Mouse (Mus musculus): ENCODE data around the gene Mrap. TPM values are rescaled to one million over a fixed set of nuclear protein-coding genes. Genes with fewer than 3 reads are reported as not detected.

The Mrap gene
- polyA plus RNA-seq, 1 experiment: 9.9 TPM

DNA sequence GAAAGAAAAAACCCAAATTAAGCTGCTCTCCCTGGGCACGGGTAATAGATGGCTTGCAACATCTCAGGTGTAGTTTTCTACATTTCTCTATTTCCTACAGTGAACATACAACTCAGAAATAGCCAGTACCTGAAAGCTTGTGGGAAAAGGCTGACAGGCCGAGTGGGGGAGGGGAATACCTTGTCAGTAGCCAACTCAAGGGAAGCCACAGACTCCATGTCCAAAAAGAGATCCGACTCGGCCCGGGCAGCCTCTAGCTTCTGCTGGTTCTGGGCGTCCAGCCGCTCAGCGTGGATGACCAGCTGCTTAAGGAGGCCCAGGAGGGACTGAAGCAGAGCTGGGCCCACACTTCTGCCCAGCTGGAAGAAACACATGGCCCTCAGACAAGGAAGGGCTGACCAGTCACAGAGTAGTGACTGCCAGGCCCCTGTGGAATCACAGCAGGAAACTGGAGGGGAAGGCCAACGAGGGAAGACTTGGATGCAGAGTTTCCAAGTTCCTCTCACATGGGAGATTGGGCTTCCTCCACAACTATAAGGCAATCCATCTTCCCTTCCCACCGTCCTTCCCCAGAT lies 38.0 kb downstream of the Mrap start:
- H3K4me1 ChIP-seq (ENCODE audit: control insufficient read depth, insufficient read depth, low read length): no peaks in the 10 kb centered on the region
- peaks cover 5% of the 10 kb centered on the region for H3K36me3 ChIP-seq (ENCODE audit: control insufficient read depth, insufficient read depth, low read length)
- TF ChIP-seq CTCF (IDR thresholded peaks at IDR 0.05; ENCODE audit: control insufficient read depth, insufficient read depth, insufficient replicate concordance, low read depth, low read length): no peak
- no peak for TF ChIP-seq POLR2A (IDR thresholded peaks at IDR 0.05; ENCODE audit: control insufficient read depth, low read depth, low read length)

DNA sequence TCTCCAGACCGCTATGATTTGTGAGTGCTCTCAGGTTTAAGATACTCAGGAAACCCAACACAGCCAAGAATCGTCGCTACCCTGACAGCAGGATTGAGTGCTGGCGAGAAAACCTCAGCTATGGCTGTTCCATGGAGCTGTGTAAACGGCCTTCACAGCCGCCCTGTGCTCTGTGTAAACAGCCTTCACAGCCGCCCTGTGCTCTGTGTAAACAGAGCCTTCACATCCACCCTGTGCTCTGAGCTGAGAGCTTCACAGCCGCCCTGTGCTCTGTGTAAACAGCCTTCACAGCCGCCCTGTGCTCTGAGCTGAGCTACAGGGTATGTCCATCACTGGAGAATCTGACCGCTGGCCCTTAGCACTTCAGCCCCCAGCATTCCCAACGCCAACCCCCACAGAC lies 41.8 kb downstream of the Mrap start:
- Histone ChIP-seq H3K36me3 (ENCODE audit: control insufficient read depth, insufficient read depth, low read length) (peaks cover 2% of the 10 kb centered on the region), H3K4me3 (ENCODE audit: control insufficient read depth, low read depth, low read length) (no peak overlapping the region), H3K27me3 (ENCODE audit: control insufficient read depth, insufficient read depth, low read length) (no peaks in the 10 kb centered on the region), H3K27ac (ENCODE audit: control insufficient read depth, insufficient read depth, low read depth, low read length) (no peak overlapping the region), H3K4me1 (ENCODE audit: control insufficient read depth, insufficient read depth, low read length) (no peaks in the 10 kb centered on the region)
- TF ChIP-seq POLR2A (IDR thresholded peaks at IDR 0.05; ENCODE audit: control insufficient read depth, low read depth, low read length): no peak

More for the DNA sequence above, 38.0 kb downstream of the Mrap start:
- H3K27me3 ChIP-seq (ENCODE audit: control insufficient read depth, insufficient read depth, low read length): no peaks in the 10 kb centered on the region
- H3K4me3 ChIP-seq (ENCODE audit: control insufficient read depth, low read depth, low read length): no peak overlapping the region
- no peak overlapping the region for H3K27ac ChIP-seq (ENCODE audit: control insufficient read depth, insufficient read depth, low read depth, low read length)

DNA sequence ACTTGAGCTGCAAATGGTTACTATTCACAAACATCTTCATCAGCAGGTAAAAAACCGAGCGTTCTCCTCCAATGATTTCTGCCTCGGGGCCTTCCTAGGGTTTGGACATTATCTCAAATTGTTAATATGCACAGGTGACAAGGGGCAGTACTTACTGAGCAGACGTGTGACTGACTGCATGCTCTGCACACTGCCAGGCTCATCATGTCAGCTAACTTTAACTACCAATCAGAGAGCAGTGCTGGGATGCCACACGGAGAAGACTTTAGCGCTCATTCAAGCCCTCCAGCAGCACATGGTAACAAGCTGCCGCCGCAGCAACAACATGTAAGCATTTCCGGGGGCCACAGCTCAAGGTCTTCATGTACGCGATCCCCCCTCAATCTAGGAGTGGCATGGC lies 45.3 kb downstream of the Mrap start:
- no peaks in the 10 kb centered on the region for H3K27me3 ChIP-seq (ENCODE audit: control insufficient read depth, insufficient read depth, low read length)
- no peak overlapping the region for H3K27ac ChIP-seq (ENCODE audit: control insufficient read depth, insufficient read depth, low read depth, low read length)
- H3K36me3 ChIP-seq (ENCODE audit: control insufficient read depth, insufficient read depth, low read length): peaks cover 2% of the 10 kb centered on the region
- TF ChIP-seq CTCF (IDR thresholded peaks at IDR 0.05; ENCODE audit: control insufficient read depth, insufficient read depth, insufficient replicate concordance, low read depth, low read length) (no peak), POLR2A (IDR thresholded peaks at IDR 0.05; ENCODE audit: control insufficient read depth, low read depth, low read length) (no peak)
- no peak overlapping the region for H3K4me3 ChIP-seq (ENCODE audit: control insufficient read depth, low read depth, low read length)
- H3K4me1 ChIP-seq (ENCODE audit: control insufficient read depth, insufficient read depth, low read length): no peaks in the 10 kb centered on the region

DNA sequence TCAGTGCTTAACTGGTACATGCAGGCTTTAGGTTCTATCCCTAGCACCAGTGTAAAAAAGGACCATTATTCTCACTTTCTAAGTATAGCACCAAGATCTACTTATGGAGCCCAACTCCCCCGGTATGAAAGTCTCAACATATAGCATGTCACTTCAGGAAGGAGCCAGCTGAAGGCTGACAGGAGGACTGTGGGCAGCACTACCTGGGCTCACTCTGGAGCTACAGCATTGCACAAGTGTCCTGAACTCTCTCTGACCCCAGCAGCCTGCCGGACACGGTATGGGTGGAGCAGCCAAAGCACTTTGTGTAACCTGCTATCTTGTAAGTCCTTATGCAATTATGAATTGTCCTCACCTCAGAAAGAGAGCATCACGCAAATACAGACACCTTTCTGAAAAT lies 47.2 kb downstream of the Mrap start:
- H3K4me1 ChIP-seq (ENCODE audit: control insufficient read depth, insufficient read depth, low read length): no peaks in the 10 kb centered on the region
- no peak overlapping the region for H3K27ac ChIP-seq (ENCODE audit: control insufficient read depth, insufficient read depth, low read depth, low read length)
- no peak overlapping the region for H3K4me3 ChIP-seq (ENCODE audit: control insufficient read depth, low read depth, low read length)
- TF ChIP-seq POLR2A (IDR thresholded peaks at IDR 0.05; ENCODE audit: control insufficient read depth, low read depth, low read length): no peak
- TF ChIP-seq CTCF (IDR thresholded peaks at IDR 0.05; ENCODE audit: control insufficient read depth, insufficient read depth, insufficient replicate concordance, low read depth, low read length): no peak
- H3K27me3 ChIP-seq (ENCODE audit: control insufficient read depth, insufficient read depth, low read length): no peaks in the 10 kb centered on the region
- peaks cover 7% of the 10 kb centered on the region for H3K36me3 ChIP-seq (ENCODE audit: control insufficient read depth, insufficient read depth, low read length)

DNA sequence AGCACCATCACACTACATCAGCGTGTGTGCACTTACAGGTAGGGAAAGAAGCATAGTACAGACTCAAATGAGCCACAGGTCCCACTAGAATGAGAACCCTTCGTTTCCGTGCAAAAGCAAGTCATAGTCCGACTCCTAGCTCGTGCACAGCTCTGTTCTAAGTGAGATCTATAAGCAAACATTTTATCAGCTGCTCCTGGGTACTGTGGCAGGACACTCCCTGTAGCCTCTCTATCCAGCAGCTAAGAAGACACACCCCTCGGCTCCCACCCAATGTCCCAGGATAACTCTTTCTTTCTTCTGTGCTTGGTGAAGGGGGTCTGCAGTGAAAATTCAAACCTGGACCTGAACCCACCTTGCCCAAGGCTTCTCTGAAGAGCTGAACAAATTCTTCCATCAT lies 50.6 kb downstream of the Mrap start:
- H3K27ac ChIP-seq (ENCODE audit: control insufficient read depth, insufficient read depth, low read depth, low read length): no peak overlapping the region
- H3K36me3 ChIP-seq (ENCODE audit: control insufficient read depth, insufficient read depth, low read length): peaks cover 14% of the 10 kb centered on the region
- TF ChIP-seq CTCF (IDR thresholded peaks at IDR 0.05; ENCODE audit: control insufficient read depth, insufficient read depth, insufficient replicate concordance, low read depth, low read length) (no peak), POLR2A (IDR thresholded peaks at IDR 0.05; ENCODE audit: control insufficient read depth, low read depth, low read length) (no peak)
- H3K4me1 ChIP-seq (ENCODE audit: control insufficient read depth, insufficient read depth, low read length): no peaks in the 10 kb centered on the region
- no peaks in the 10 kb centered on the region for H3K27me3 ChIP-seq (ENCODE audit: control insufficient read depth, insufficient read depth, low read length)
- H3K4me3 ChIP-seq (ENCODE audit: control insufficient read depth, low read depth, low read length): no peak overlapping the region

DNA sequence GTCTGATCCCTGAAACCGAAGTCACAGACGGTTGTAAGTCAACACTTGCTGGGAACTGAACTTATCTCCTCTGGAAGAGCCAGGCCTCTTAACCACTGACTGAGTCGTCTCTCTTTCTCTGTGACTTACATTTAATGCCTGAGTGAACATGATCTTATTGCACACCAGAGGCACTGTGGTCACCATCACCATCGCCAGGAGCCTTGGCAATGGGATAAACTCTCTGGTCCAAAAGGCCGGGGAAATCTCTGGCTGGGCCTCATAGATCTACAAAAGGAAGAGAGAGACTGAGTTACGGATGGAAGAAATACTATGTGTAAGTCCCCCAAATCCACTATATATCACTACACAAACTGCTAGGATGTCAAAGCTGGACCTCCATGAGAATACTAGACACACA lies 52.9 kb downstream of the Mrap start:
- H3K36me3 ChIP-seq (ENCODE audit: control insufficient read depth, insufficient read depth, low read length): peaks cover 14% of the 10 kb centered on the region
- H3K4me1 ChIP-seq (ENCODE audit: control insufficient read depth, insufficient read depth, low read length): no peaks in the 10 kb centered on the region
- no peak overlapping the region for H3K4me3 ChIP-seq (ENCODE audit: control insufficient read depth, low read depth, low read length)
- H3K27ac ChIP-seq (ENCODE audit: control insufficient read depth, insufficient read depth, low read depth, low read length): no peak overlapping the region
- no peaks in the 10 kb centered on the region for H3K27me3 ChIP-seq (ENCODE audit: control insufficient read depth, insufficient read depth, low read length)
- TF ChIP-seq POLR2A (IDR thresholded peaks at IDR 0.05; ENCODE audit: control insufficient read depth, low read depth, low read length): no peak
- no peak for TF ChIP-seq CTCF (IDR thresholded peaks at IDR 0.05; ENCODE audit: control insufficient read depth, insufficient read depth, insufficient replicate concordance, low read depth, low read length)

DNA sequence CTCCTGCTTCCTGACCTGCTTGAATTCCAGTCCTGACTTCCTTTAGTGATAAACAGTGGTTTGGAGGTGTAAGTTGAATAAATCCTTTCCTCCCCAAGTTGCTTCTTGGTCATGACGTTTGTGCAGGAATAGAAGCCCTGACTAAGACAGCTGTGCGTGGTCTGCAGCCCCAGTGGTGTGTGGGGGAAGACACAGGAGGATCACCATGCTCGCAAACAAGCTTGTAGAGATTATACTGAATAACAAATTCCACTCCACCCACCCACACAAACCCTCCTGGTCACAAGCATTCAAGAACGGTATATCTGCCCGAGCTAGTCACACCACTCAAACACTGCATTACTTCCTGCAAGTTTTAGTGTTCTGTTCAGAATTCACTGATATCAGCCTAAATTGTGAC lies 54.1 kb downstream of the Mrap start:
- no peaks in the 10 kb centered on the region for H3K4me1 ChIP-seq (ENCODE audit: control insufficient read depth, insufficient read depth, low read length)
- peaks cover 14% of the 10 kb centered on the region for H3K36me3 ChIP-seq (ENCODE audit: control insufficient read depth, insufficient read depth, low read length)
- H3K27me3 ChIP-seq (ENCODE audit: control insufficient read depth, insufficient read depth, low read length): no peaks in the 10 kb centered on the region
- H3K4me3 ChIP-seq (ENCODE audit: control insufficient read depth, low read depth, low read length): no peak overlapping the region
- TF ChIP-seq CTCF (IDR thresholded peaks at IDR 0.05; ENCODE audit: control insufficient read depth, insufficient read depth, insufficient replicate concordance, low read depth, low read length): no peak
- TF ChIP-seq POLR2A (IDR thresholded peaks at IDR 0.05; ENCODE audit: control insufficient read depth, low read depth, low read length): no peak
- H3K27ac ChIP-seq (ENCODE audit: control insufficient read depth, insufficient read depth, low read depth, low read length): no peak overlapping the region

DNA sequence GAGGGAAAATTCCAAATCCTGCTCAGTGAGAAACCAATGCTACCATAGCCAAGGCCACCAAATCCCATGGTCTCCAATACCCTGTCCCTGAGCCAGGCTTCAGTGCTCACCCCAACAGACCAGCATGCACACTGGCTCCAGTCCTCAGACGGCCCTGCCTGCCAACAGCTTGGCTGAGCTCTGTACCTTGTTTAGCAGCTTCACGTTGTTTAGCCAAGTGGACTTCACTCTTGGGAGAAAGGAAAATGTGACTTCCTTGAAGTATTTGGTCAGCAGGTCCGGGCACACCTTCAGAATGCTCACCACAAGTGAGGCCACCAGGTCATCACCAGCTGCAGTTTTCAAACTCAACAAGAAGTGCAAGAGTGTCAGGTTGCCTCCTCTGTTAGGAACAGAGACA lies 54.5 kb downstream of the Mrap start:
- no peak for TF ChIP-seq CTCF (IDR thresholded peaks at IDR 0.05; ENCODE audit: control insufficient read depth, insufficient read depth, insufficient replicate concordance, low read depth, low read length)
- no peak for TF ChIP-seq POLR2A (IDR thresholded peaks at IDR 0.05; ENCODE audit: control insufficient read depth, low read depth, low read length)
- Histone ChIP-seq H3K27me3 (ENCODE audit: control insufficient read depth, insufficient read depth, low read length) (no peaks in the 10 kb centered on the region), H3K4me3 (ENCODE audit: control insufficient read depth, low read depth, low read length) (no peak overlapping the region), H3K4me1 (ENCODE audit: control insufficient read depth, insufficient read depth, low read length) (no peaks in the 10 kb centered on the region), H3K27ac (ENCODE audit: control insufficient read depth, insufficient read depth, low read depth, low read length) (no peak overlapping the region), H3K36me3 (ENCODE audit: control insufficient read depth, insufficient read depth, low read length) (peaks cover 14% of the 10 kb centered on the region)

Data from testis, adult 2 months (tissue).